Mouse (Mus musculus) right cerebral cortex, adult 18-20 months (tissue): Measurements from ENCODE around the gene Tnfaip3.

Source experiments
- DNase-seq: peaks from one replicate; pipeline ENCODE4 v3.0.0; 2022; ENCODE audit warnings: mixed read lengths

Gene Tnfaip3

GRCm38 (mm10) chr10:18964856-18965255 lies 50.6 kb downstream of the Tnfaip3 start:
- DNase-seq, result no peak

GRCm38 (mm10) chr10:18959777-18960492 lies 55.5 kb downstream of the Tnfaip3 start:
- DNase-seq, result no peak

DNA sequence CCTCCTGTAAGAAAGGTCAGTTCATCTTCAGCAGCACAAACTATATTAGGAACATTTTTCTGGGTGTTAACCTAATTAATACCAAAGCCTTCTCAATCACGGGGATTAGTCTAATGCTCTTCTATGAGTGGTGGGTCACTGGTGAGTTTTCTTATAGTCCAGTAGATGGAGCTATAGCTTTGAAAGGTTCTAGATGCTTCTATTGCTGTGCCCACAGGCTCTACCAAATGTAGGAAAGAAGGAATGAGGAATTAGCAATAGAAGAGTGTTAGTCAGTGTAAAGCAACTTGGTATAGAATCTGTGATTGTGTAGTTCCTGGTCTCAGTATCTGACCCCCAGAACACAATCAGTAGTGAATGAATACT lies 61.8 kb downstream of the Tnfaip3 start:
- no peak for DNase-seq

- DNase-seq, result no peak
Measured at GRCm38 (mm10) chr10:18953011-18953705, 62.3 kb downstream of the Tnfaip3 start.
